Mouse (Mus musculus): ENCODE data around the gene Gm44790. TPM values are rescaled to one million over a fixed set of nuclear protein-coding genes. Genes with fewer than 3 reads are reported as not detected.
"Not testable (repeated sequence)": the region's sequence is repeated elsewhere in the genome, so short reads cannot be mapped to it uniquely, and the experiment has no call there.

Gene Gm44790
- total RNA-seq (2021) = under 1 TPM in 1 of 2 experiments, not detected in 1; 0.58 TPM
- long read RNA-seq, experiment 1, partial matches to known transcripts = 0 of 4 reads
- long read RNA-seq, experiment 1, other reads (novel, unspliced or antisense) = 4 of 4 reads
- long read RNA-seq, experiment 2, partial matches to known transcripts = 0 of 3 reads
- long read RNA-seq, experiment 2, other reads (novel, unspliced or antisense) = 3 of 3 reads

DNA sequence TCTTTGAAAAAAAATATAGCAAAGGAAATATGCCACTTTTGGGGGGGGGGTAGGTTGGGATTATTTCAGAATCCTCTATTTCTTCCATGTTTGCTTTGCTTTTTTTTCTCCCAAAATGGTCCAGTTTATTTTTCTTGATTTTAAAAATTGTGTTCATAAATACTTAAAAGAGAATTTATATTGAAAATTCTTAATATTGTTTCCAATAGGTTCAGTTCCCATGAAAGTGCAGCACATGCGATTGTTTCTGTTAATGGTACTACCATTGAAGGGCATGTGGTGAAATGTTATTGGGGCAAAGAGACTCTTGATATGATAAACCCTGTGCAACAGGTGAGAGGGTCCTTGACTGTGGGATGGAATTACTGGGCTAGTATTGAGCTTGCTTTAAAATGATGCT is at the start of gene Gm44790:
Gm44790 (plus strand) TSS at position 301 of the 400 bp plus-strand sequence.
- no peak for DNase-seq (ENCODE audit: low spot score in 2 of 2)

DNA sequence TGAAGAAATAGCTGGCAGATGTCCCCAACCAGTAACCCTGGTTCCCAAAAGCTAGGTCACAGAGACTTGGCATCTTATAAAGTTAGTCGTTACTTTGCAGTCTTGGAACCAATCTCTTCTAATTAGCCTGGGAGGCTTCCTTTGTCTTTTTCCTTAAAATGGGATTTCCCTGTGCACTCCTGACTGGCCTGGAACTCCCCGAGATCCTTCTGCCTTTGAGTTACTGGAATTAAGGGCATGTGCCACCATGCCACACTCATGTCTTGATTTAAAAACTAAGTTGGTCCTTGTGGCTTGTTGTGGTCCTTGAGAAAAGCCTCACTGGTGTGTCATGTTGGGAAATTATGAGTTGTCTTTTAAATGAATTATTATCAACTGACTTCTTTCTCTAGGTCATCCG is 48.1 kb upstream of the Gm44790 start:
- no peak for DNase-seq (ENCODE audit: low spot score in 2 of 2)

DNA sequence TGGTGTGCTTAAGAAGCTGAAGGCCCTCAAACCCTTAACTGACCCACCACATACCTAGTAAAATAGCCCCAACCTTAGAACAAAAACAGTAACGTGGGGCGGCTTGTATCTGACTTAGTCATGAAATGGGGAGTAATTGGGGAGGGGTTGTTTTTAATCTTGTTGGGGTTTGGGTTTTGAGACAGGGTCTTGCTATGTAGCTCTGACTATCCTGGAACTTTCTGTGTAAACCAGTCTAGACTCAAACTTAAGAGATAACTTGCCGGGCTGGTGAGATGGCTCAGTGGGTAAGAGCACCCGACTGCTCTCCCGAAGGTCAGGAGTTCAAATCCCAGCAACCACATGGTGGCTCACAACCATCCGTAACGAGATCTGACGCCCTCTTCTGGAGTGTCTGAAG is 46.3 kb upstream of the Gm44790 start:
- DNase-seq (ENCODE audit: low spot score in 2 of 2) = not testable (repeated sequence)

DNA sequence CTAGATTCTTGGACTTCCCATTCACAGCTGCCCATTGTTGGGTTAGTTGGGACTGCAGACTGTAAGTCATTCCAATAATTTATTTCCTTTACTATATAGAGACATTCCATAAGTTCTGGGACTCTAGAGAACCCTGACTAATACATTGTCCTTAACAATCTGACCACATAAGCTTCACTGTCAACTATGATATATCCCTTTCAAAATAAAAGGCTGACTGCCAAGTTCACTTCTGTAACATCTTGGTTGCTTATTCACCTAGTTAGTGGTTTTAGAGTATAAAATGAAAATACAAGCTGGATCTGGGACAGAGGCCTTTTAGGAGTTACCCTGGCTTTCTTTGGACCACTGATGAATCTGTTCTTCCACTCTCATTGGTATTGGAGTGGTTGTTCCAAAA is 43.9 kb upstream of the Gm44790 start:
- no peak for DNase-seq (ENCODE audit: low spot score in 2 of 2)

DNA sequence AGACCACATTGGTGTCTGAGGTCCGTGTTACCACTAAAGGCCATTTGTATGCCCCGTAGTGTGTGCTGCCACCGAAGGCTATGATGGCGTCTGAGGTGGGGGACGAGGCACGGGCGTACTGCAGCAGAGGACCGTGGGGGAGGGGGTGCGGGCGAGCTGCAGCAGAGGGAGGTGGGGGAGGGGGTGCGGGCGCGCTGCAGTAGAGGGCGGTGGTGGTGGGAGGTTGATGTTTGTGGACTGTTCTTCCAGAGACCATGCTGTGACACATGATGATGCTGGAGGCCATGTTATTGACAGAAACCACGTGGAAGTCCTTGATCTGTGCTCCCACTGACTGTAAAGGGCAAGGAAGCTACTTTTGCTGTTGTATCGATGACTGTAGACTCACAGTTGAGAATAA is 43.1 kb upstream of the Gm44790 start:
- no peak for DNase-seq (ENCODE audit: low spot score in 2 of 2)

DNA sequence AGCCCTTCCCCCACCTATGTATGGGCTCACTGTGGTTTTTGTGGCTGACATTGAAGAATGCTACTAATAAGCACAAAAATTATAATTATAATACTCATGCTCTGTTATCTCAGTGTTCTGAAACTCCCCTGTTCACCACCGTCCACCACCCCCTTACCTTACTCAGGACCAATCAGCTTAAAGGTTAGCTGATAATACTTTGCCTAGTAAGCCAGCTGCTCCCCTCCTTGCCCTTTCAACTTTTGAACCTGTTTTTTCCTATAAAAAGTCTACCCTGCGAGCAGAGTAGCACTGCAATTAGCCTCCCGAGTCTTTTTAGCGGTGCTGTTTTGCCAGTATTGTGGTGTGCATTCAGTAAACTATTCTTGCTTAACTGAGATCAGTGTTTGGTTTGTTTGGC is 41.8 kb upstream of the Gm44790 start:
- no peak for DNase-seq (ENCODE audit: low spot score in 2 of 2)

DNA sequence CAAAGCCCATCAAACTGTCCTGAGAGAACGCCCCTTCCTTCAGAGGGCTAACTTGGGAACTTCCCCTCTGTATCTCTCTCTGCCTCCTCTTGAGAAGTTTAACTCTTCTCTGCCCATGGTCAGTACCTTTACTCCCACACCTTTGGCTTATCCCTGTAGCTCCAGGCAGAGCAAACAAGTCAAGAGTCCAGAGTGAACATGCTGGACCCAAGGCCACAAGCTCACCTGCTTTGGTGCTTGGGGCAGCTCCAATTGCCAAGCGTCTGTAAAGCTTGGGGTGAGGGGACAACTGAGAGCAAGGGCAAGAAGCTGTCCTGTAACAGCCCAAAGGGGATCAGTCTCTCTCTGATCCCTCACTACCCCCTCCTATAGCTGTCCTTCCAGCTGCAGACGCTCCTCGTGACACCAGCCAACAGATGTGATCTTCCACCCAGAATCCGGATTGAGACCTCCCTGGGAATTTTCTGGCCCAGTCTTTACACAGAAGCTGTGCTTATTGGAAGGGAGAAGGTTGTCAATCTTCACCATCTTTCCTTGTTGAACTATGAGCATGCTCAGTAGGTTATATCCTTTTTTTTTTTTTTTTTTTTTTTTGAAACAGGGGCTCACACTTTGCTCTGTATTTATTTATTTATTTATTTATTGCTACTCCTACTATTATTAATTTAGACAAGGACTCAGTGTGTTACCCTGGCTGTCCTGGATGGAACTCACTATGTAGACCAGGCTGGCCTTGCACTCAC is 40.9 kb upstream of the Gm44790 start:
- no peak for DNase-seq (ENCODE audit: low spot score in 2 of 2)

DNA sequence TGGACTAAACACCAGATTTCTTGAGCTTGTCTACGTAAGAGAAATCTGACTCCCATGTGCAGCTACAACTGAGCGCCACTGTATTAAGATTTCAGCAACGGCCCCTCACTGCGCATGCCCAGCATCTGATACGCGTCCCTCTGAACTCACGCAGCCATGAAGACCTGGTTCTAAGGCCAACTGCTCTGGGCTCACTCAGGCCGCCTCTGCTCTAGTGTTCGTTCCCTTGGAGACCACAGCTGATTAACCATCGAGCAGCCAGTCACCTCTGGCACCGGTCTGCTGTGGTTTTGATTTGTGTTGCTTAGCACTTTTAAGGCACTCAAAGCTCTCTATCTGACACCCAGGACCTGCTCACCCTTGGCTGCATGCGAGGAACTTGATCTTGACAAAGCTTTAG is 39.1 kb upstream of the Gm44790 start:
- no peak for DNase-seq (ENCODE audit: low spot score in 2 of 2)

DNA sequence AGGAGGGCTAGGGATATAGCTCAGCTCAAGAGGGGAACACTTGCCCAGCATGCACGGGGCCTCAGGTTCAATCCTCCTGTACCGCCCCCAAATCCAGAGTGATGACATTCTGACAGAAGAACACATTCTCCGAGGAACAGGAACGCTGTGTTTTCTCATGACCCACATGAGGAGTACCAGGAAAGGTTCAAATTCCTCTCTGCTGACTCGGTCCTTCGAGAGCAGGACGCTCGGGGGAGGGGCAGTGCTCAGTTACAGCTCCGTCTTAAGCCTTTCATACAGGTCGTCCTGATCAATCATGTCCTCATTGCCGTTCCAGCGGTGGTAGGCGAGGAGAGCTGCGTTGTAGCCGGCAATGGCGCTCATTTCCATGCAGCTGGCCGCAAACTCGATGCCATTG is 38.0 kb upstream of the Gm44790 start:
- DNase-seq (ENCODE audit: low spot score in 2 of 2) = no peak

DNA sequence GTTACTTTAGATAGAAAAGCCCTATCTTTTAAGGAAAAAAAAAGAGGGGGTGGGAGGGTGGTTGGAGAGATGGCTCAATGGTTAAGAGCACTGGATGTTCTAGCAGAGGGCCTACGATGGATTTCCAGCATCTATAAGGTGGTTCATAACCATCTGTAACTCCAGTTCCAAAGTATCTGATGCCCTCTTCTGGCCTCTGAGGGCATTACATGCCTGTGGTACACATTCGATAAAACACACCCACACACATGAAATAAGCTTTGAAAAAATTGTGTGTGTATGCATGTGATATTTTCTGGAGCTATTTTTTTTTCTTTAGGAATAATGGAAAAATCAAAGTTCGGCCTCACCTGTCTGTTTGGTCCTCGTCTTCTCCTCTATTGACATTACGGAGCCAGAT is 35.1 kb upstream of the Gm44790 start:
- no peak for DNase-seq (ENCODE audit: low spot score in 2 of 2)

DNA sequence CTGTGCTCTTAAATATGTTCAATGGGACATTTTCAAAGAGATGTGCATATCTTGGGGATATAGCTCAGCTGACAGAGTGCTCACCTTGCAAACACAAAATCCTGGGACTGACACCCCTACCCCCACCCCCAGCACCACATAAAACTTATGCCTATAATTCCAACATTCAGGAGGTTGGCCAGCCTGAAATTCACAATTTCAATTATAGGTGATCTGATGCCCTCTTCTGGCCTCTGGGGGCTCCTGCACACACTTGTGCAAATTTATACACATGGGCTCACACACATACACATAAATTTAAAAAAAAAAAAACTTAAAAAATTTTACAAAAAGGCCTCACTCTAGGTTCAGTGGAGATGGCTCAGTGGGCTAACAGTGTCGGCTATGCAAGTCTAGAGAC is 33.3 kb upstream of the Gm44790 start:
- DNase-seq (ENCODE audit: low spot score in 2 of 2) = no peak

DNA sequence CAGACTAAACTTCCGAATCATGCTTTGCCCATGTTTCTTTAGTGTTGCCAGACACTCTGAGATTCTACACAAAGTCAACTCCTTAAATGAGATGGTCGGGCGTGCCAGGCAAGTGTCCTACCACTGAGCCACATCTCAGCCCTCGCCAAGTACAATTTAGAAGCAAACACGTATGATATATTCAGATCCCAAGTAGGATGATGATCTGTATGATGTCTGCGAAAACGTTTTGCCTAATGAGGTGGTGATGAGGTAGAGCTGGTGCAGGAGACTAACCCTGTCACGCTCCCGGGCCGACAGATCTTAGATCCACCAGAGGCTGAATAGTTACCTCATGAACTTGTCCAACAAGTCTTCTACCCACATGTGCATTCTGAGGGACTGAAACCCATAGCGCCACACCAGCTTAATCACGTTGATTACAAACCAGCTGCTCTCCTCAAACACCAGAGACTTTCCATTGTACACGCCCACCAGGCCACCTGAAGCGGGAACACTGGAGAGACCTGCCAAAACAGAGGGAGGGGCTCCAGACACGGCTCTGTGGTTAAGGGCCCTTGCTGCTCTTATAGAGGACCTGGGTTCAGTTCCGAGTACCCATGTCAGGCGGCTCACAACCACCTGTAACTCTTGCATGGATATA is 32.3 kb upstream of the Gm44790 start:
- no peak for DNase-seq (ENCODE audit: low spot score in 2 of 2)

DNA sequence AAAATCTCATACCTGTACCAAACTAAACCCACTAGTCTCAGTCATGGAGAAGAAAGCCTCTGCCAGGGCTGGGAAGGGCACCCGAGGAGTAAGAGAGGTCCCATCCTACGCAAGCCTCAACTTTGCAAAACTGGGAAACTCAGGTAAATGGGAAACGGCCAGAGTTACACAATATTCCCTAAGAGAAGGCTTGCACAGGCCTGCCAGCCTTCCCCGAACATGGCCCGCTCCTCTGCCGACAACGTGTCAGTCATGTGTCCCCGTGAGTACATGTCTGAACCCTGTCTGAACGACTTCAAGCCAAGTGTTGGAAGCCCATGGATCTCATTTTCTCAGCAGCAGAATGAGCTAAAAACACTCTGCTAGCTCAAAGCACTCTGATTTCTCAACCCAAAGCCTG is 31.4 kb upstream of the Gm44790 start:
- DNase-seq (ENCODE audit: low spot score in 2 of 2) = no peak

DNA sequence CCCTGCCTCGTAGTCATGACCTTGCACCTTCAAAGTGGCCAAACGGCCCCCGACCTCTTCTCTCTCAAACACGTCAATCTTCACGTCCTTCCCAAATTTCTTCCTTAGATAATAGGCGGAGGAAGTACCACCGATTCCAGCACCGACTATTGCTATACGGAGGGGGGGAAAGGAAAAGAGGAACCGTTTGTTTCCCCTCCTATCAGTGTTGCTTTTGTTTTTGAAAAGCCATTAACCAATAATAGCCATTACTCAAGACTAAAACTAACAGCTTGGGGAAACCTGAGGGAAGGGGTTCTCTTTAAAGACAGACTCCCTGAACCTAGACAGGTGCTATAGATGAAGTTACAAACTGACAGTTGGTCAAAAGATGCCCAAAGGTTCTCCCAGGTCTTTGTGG is 30.5 kb upstream of the Gm44790 start:
- DNase-seq (ENCODE audit: low spot score in 2 of 2) = no peak

DNA sequence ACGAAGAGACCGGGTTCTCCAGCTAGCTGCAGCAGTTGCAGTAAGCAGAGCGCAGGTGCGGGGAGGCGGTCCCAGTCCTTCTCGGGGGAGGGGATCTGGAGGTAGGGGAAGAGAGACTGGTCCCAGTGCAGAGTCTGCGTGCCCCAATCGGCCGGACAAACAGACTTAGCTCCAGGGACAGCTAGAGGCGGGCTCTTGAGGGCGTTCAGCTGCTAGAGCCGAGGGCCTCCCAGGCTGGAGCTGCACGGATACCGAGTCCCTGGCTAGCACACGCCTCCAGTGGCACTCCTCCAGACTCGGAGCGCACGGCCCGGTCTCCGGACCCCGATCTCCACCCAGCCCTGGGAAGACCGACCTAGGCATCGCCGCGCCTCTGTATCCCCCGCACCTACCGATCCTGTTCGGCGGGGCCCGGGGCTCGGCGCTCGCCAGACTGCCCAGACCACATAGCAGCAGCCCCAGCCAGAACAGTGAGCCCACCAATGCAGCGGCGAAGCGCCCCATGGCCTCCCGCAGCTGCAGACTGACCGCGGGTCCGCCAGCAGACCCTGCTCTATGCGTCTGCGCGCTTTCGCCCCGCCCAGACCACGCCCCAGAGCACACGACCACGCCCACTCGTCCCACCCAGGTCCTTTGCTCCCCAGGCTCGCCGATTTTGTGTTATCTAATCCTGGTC is 29.7 kb upstream of the Gm44790 start, which contains the start of gene Pcyox1:
Pcyox1 (minus strand) TSS at position 574 of the 676 bp plus-strand sequence.
- peak; percentile 81 to 86 for DNase-seq (ENCODE audit: low spot score in 2 of 2)

DNA sequence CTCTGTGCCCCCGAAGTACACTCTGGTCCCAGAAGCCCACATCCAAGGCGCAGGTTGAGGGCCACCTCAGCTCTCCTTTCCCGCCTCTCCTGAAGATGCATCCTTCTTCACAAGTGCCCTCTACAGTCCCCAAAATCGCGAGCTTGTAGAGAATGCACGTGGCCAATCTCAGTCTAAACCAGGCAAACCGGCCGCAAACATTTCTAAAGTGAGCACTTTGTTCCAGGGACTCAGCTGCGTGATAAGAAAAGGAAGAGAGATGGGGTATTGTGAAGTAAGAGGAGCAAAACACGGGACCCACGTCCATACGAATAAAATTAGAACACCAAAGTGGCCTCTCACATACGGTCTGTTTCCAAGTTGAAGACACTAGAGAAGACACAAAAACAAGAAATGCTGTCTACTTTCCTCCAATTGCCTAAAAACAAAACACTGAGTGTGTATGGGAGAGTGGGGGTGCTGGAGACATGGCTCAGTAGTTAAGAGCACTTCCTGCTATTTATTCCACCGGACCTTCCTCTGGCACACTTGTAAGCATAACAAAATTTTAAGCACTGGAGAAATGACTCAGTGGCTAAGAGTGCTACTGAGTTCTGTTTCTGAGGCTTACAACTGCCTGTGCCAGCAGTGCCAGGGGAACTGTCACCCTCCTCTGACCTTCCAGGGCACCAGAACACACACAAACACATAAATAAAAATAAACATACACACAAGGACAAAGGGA is 29.0 kb upstream of the Gm44790 start:
- no peak for DNase-seq (ENCODE audit: low spot score in 2 of 2)

DNA sequence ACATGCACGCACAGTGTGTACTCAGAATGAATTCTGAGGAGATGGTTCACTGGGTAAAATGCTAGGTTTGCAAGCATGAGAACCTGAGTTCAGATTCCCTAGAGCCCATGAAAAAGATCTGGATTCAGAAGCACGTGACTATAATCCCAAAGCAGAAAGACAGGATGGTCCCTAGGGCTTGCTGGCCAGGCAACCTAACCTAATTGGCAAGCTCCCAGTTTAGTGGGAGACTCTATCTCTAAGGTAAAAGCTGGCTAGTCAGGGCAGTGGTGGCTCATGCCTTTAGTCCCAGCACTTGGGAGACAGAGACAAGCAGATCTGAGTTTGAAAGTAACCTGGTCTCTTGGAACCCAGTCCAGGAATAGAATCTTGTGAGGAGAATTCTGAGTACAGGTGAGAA is 27.5 kb upstream of the Gm44790 start:
- DNase-seq (ENCODE audit: low spot score in 2 of 2) = no peak

DNA sequence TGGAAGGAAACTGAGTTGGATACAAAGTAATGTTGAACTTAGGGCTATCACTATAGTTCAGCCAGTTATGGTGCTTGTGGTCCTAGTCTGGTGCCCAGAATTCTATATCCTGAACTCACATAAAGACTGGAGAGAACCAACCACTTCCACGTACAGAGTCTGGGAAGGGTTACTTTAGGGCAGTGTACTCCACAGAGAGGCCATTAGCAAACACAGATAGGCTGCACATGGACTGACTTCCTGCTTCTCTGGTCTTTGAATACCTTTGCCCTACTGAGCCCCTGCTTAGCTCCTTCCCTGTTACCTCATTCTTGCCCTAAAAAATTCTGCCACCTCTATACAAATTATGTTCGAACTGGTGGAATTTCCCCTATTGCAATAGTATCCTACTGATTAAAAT is 26.5 kb upstream of the Gm44790 start:
- no peak for DNase-seq (ENCODE audit: low spot score in 2 of 2)

DNA sequence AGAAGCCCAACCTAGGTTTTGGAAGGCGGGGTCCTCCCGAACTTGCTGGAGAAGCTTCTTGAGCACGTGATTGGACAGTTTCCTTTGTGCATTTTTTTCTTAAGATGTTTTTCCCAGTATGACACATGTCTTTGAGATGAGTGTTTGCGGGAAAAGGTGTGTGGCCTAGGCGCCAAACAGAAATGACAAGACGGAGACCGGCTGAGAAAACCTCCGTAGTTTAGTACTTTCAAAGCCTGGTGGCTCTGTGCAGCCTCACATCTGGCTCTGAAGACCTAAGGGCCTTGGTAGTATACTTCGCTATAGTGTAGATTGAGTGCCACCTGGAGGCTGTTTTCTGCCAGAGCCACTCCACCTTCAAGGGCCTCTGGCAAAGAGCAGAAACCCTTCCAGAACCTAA is 25.5 kb upstream of the Gm44790 start:
- DNase-seq (ENCODE audit: low spot score in 2 of 2) = peak; percentile 41 to 42

DNA sequence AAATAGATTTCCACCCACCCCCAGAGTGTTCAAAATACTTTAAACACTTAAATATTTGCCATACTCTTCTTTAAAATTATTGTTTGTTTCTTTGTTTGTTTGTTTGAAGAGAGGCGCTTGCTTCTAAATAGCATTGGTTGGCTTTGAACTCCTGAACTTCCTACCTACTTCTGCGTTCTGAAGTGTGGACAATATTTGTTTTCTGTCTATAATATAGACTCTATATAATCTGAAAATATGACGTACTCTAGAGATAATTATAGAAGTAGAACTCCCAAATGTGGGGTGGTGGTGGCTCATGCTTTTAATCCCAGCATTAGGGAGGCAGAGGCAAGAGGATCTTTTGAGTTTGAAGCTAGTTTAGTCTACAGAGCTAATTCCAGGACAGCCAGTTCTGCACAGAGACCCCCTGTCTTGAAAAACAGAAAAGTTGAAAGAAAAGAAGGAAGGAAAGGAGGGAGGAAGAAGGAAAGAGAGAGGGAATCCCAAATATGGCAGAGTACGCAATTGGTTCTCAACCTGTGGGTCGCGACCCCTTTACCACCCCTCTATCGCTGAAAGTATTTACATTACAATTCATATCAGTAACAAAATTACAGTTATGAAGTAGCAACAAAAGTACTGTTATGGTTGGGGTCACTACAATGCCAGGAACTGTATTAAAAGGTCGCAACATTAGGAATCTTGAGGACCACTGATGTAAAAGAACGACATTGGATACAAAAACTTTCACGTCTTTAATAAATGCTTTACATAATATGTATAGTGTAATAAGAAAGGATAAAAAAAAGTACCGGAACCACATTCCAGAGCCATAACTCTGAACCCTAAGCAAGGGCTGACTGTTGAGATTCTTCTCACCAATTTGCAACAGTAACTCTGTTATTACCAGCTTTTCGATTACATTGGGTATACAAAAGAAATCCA is 23.5 kb upstream of the Gm44790 start:
- no peak for DNase-seq (ENCODE audit: low spot score in 2 of 2)

Data from left cerebral cortex, adult 18-20 months (tissue).